Mouse (Mus musculus): ENCODE results near the gene Dlgap1. TPM values are rescaled to one million over a fixed set of nuclear protein-coding genes. Genes with fewer than 3 reads are reported as not detected.

Gene Dlgap1
- polyA plus RNA-seq, 1 experiment: not detected

DNA sequence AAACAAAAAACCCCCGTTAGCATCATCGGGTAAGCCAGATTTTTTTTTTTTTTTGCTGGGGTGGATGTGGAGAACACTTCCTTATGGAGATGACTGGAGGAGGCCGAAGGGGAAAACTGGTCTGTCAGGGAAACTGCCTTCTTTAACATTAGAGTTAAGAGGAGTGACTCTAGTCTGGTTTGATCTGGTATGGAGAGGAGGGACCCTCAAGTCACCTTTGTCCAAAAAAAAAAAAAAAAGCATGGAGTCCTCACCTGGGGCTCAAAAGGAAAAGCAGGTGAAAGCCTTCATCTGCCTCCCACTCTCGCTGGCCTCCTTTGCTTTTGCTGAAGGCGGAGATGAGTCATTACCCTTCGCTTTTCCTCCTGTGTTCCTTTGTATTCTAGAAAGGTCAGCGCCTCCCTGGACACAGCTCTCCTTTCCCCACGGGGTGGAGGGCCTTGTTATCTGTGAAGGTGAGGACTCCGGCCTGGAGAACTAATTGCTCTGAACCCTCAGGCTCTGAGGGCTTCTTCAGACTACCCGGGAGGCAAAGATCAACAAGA, 896.3 kb downstream of the Dlgap1 start:
- TF ChIP-seq FLI1 (IDR thresholded peaks at IDR 0.05; ENCODE audit: low read length): no peak
- TF ChIP-seq GATA1 (IDR thresholded peaks at IDR 0.05; ENCODE audit: borderline replicate concordance, low read length): no peak
- H3K4me3 ChIP-seq (replicated peaks): no peak overlapping the region
- H3K4me1 ChIP-seq: no peaks in the 10 kb centered on the region

GRCm38 (mm10) chr17:70866029-70866428, 897.2 kb downstream of the Dlgap1 start:
- Histone ChIP-seq H3K9me3 (peaks cover 9% of the 10 kb centered on the region; the same call in 1 of the 2 replicates), H3K27me3 (replicated peaks) (peaks cover 8% of the 10 kb centered on the region), H3K36me3 (replicated peaks; ENCODE audit: low read length) (no peaks in the 10 kb centered on the region), H3K4me3 (replicated peaks) (no peak overlapping the region), H3K4me1 (no peaks in the 10 kb centered on the region)
- TF ChIP-seq GATA1 (IDR thresholded peaks at IDR 0.05; ENCODE audit: borderline replicate concordance, low read length): no peak
- TF ChIP-seq FLI1 (IDR thresholded peaks at IDR 0.05; ENCODE audit: low read length): no peak

More for the DNA sequence above, 896.3 kb downstream of the Dlgap1 start:
- Histone ChIP-seq H3K27me3 (replicated peaks) (peaks cover 7% of the 10 kb centered on the region), H3K36me3 (replicated peaks; ENCODE audit: low read length) (no peaks in the 10 kb centered on the region), H3K9me3 (peaks cover 9% of the 10 kb centered on the region; the same call in 1 of the 2 replicates)

- Histone ChIP-seq H3K9me3 (peaks cover 9% of the 10 kb centered on the region; the same call in 1 of the 2 replicates), H3K4me1 (no peaks in the 10 kb centered on the region), H3K27me3 (replicated peaks) (peaks cover 4% of the 10 kb centered on the region), H3K4me3 (replicated peaks) (no peak overlapping the region), H3K36me3 (replicated peaks; ENCODE audit: low read length) (no peaks in the 10 kb centered on the region)
- TF ChIP-seq GATA1 (IDR thresholded peaks at IDR 0.05; ENCODE audit: borderline replicate concordance, low read length) (no peak), FLI1 (IDR thresholded peaks at IDR 0.05; ENCODE audit: low read length) (no peak)
Observed at GRCm38 (mm10) chr17:70866538-70867114, 897.8 kb downstream of the Dlgap1 start.

GRCm38 (mm10) chr17:70868577-70869229, 899.8 kb downstream of the Dlgap1 start:
- TF ChIP-seq FLI1 (IDR thresholded peaks at IDR 0.05; ENCODE audit: low read length) (no peak), GATA1 (IDR thresholded peaks at IDR 0.05; ENCODE audit: borderline replicate concordance, low read length) (no peak)

DNA sequence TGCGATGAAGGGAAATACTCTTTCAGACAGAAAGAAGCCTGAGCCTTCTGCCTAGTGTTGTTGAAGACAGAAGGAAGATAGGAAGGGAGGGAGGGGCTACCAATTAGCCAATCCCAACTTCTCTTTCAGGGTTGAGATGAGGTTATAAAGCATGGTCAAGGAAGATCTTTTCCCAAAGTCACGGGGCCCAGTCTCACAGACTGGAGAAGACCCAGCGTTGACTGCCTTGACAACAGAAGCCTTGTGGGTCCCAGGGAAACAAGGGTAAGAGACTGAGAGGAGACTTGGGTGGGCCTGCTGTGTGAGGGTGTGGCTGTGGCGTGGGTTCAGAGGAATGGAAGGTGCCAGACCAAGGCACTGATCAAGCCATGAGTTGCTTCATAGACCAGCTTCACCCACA, 901.7 kb downstream of the Dlgap1 start:
- Histone ChIP-seq H3K27me3 (replicated peaks) (peaks cover 5% of the 10 kb centered on the region), H3K4me1 (no peaks in the 10 kb centered on the region), H3K4me3 (replicated peaks) (no peak overlapping the region), H3K36me3 (replicated peaks; ENCODE audit: low read length) (no peaks in the 10 kb centered on the region), H3K9me3 (peaks cover 14% of the 10 kb centered on the region)
- TF ChIP-seq FLI1 (IDR thresholded peaks at IDR 0.05; ENCODE audit: low read length) (no peak), GATA1 (IDR thresholded peaks at IDR 0.05; ENCODE audit: borderline replicate concordance, low read length) (no peak)

More at GRCm38 (mm10) chr17:70868577-70869229, 899.8 kb downstream of the Dlgap1 start:
- H3K27me3 ChIP-seq (replicated peaks): peaks cover 5% of the 10 kb centered on the region
- no peaks in the 10 kb centered on the region for H3K4me1 ChIP-seq
- 0 out of 2 replicates have a peak, but pooled peaks cover 5% of the 10 kb centered on the region for H3K9me3 ChIP-seq
- H3K36me3 ChIP-seq (replicated peaks; ENCODE audit: low read length): no peaks in the 10 kb centered on the region
- no peak overlapping the region for H3K4me3 ChIP-seq (replicated peaks)
